Mouse (Mus musculus) ES-E14 (cell line): Measurements from ENCODE around the gene Pard6b.

Source experiments
- HCFC1 ChIP-seq: IDR thresholded peaks from 2 replicates; pipeline ENCODE4 v1.6.1; 2012; ENCODE audit warnings: low read length, inconsistent platforms, borderline replicate concordance; ENCODE audit not compliant: insufficient read depth
- MAFK ChIP-seq: IDR thresholded peaks from 2 replicates; pipeline ENCODE4 v1.6.1; 2014; ENCODE audit warnings: mild to moderate bottlenecking, low read depth, low read length, inconsistent platforms; ENCODE audit not compliant: insufficient read depth
- ZC3H11A ChIP-seq: IDR thresholded peaks from 2 replicates; pipeline ENCODE4 v1.6.1; 2012; ENCODE audit warnings: low read depth, mild to moderate bottlenecking, inconsistent platforms, low read length, borderline replicate concordance

DNA sequence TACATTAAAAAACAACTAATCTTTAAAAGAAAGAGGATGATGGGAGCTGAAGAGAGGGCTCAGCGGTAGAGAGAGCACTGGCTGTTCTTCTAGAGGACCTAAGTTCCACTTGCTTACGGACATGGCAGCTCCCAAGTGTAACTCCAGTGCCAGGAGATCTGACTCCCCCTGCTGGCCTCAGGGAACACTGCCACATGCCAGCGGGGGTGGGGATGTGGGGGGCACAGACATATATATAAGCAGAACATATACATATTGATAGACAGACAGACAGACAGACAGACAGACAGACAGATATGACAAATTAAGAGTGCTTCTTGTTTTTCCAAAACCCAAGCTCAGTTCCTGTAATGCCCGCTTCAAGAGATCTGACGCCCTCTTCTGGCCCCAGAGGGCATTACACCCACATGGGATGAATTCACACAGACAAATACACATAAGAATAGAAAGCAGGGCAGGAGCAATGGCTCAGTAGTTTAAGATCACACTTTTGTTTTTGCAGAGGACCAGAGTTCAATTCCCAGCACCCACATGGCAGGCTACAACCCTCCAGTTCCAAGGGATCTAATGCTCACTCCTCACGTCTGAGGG lies 21.5 kb upstream of the Pard6b start:
- no peak for TF ChIP-seq HCFC1
- TF ChIP-seq ZC3H11A = no peak
- no peak for TF ChIP-seq MAFK
